Mouse (Mus musculus) monocyte, adult 2 months (primary cell): Measurements from ENCODE around the gene Kcnh3.

Experiments
- DNase-seq, 2 experiments: peaks; one replicate each; pipeline ENCODE4 v3.0.0; 2022; ENCODE audit warnings: low spot score in 2 of 2, low read depth in 1 of 2

The Kcnh3 gene

DNA sequence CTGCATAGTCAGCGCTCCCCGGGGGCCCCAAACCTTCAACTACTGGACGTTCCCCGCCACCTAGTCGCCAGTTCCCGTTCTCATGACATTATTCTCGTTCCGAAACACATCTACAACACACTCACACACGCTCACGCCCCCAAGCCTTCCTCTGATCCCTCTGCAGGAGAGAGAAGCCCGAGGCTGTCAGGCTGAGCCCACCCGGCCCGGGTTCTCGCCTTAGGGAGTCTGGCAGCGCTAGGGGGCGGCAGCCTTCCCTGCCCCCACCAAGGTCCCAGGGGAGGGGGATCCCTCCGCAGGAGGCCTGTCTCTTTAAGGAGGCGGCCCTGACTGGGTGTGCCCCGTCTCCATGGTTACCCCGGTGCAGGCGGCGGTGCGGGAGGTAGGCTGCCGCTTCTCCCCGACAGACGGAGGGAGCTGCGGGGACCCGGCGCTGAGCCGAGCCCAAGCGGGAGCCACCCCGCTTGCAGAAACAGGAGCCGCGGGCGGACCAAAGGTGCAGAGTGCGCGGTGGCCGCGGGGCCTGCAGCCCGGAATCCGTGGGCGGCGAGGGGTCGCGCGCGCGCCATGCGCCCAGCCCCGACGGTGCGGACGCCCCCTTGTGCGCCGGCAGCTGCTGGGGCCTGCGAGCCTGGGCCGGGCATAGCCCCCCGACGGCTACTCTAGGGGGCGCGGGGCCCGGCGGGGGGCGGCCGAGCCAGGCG lies at the start of gene Kcnh3:
TSS of gene Kcnh3 (plus strand) at position 654 of the 704 bp plus-strand sequence.
- DNase-seq, result no peak

DNA sequence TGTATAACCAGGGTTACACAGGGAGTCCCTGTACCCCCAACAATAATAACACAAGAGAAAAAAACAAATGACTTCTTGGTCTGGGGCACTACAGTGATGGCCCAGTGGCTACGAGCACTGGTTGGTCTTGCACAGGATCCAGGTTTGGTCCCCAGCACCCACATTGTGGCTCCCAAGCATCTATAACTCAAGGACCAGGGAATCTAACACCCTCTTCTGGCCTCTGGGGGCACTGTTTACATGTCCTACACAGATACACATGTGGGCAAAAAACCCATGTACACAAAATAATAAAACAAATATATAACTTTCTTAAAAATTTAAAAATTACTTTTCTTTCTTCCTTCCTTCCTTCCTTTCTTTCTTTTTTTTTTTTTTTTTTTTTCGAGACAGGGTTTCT lies 45.0 kb upstream of the Kcnh3 start:
- DNase-seq, result no peak

DNA sequence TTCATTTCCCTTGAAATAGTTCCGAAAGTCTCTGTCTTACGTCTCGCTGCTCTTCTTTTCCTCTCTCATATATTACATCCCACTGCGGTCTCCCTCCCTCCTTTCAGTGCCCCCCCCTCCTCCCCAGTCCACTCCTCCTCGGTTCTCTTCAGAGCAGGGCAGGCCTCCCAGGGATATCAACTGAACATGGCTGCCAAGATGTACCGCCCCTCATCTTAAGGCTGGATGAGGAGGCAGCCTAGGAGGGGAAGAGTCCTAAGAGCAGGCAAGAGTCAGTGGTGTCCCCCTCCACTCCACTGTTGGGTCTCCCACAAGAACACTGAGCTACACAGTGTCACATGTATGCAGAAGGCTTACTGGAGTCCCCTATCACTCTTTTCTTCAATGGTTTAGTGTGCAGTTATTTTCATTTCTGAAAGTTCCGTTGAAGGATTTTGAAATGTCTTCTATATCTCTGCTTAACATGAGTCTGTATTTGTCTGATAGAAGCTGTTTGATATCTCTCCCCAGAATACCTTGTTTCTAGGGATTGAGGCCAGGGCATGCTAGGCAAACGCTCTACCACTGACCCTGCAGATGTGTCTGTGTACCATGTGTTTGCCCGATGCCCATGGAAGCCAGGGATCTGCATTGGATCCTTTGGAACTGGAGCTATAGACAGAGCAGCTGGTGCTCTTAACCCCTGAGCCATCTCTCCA lies 40.3 kb upstream of the Kcnh3 start:
- DNase-seq, result no peak

DNA sequence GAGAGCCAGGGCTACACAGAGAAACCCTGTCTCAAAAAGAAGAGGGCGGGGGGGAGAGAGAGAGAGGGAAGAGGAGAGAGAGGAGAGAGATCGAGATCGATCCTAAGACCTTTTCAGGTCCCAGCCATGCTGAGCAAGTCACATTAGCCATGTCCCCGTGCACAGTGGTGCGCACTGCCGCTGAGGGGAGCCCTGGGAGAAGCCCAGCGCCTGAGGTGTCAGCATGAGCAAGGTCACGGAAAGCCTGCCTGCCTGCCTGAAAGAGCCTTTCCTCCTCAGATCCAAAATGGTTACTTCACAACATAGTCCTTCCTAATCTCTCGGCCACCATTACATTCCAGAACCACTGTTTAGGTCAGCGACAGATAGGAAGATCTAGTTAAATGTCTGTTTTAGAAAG lies 30.3 kb upstream of the Kcnh3 start:
- DNase-seq, result no peak

- DNase-seq, result no peak
Observed at GRCm38 (mm10) chr15:99195043-99195442, 29.6 kb upstream of the Kcnh3 start.

GRCm38 (mm10) chr15:99198761-99199160 lies 25.9 kb upstream of the Kcnh3 start:
- DNase-seq, result no peak

GRCm38 (mm10) chr15:99205959-99206358 lies 18.7 kb upstream of the Kcnh3 start:
- DNase-seq, result no peak

GRCm38 (mm10) chr15:99213183-99213582 lies 11.5 kb upstream of the Kcnh3 start:
- DNase-seq, result no peak

DNA sequence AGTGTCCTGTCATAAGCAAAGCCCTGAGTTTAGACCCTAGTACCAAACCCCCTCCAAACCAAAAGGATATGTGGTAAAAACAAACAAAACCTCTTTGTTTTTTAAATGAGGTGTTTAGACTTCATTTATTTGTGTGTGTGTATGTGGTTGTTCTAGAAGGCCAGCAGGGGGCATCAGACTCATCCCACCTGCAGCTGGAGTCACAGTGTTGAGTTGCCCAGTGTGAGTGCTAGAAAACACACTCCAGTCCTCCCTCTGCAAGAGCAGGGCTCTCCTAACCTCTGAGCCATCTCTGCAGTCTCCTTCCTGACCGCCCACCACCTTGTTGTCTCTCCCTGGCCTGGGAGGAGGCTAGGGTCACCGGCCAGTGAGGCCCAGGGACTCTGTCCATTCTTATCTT lies 9.7 kb upstream of the Kcnh3 start:
- DNase-seq, result no peak

GRCm38 (mm10) chr15:99215741-99216463 lies 8.8 kb upstream of the Kcnh3 start:
- no peak for DNase-seq

- no peak for DNase-seq
Observed at GRCm38 (mm10) chr15:99217630-99218029, 7.0 kb upstream of the Kcnh3 start.

GRCm38 (mm10) chr15:99221315-99221952 lies 3.2 kb upstream of the Kcnh3 start:
- no peak for DNase-seq

DNA sequence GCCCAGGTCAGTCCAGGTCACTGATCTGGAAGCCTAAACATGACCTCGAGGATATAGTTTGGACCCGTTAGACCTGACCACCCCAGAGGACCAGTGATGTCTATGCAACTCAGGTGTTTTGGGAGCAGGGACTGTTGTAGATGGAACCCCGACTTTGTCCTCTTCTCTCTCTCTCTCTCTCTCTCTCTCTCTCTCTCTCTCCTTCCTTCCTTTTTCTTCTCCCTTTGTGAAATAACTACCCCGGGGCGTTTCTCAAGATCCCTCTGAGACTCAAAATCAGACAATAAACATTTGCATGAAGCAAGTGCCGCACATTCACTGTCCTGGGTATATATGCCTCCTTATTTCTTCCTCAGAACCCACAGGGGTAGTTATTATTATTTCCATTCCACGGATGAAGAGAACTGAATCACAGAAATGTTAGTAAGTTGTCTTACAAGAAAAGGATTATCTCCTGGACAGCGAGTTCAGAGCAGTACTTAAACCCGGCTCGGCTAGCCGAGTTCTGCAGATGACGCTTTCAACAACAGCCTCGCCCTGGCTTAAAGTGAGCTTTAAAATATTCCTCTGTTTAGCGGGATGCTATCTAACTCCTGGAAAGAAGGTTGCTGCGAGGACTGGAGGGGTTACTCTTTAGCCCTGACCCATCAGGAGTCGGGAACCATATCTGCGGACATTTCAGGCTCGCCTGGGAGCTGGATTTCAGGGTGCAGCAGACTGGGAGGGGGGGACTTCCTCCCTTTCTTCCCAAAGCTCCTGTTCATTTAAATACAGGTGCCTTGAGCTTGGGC lies 1.7 kb upstream of the Kcnh3 start:
- DNase-seq, result no peak

GRCm38 (mm10) chr15:99223585-99224207 lies 965 bp upstream of the Kcnh3 start:
- DNase-seq, result no peak

DNA sequence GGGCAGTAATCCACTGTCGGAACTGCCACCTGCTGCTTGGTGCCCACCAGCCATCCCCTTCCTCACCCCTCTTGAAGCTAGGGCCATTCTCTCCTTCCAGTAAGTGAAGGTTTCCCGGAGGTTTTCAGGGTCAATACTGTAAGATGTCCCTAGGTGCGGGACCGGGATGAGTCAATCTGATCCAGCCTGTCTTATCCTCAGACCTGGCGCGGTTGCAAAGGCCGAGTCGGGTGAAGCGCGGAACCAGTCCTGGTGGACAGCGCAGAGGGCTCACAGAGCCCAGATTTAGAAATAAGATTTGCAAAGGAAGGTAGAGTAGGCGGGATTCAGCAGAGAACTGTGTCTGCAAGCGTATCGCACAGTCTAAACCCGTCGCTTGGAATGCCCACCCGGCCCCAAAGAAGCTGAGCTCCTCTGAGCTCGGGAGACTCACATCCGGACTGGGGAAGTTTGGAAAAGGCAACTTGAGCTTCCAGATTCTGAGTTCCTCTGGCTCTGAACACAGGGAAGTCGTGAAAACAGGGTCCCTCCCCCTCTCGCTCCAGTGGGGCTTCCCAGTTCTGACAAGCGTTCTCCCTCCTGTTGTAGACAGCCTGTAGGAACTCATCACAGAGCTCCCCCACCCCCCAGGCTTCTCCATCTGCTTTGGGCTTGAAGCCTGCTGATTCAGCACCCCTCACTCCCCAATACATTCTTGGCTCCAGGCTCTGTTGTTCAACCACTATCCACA lies 585 bp downstream of the Kcnh3 start:
- DNase-seq, result no peak

GRCm38 (mm10) chr15:99226090-99226489 lies 1.4 kb downstream of the Kcnh3 start:
- DNase-seq, result no peak

- no peak for DNase-seq
Observed at GRCm38 (mm10) chr15:99231998-99232397, 7.3 kb downstream of the Kcnh3 start.

DNA sequence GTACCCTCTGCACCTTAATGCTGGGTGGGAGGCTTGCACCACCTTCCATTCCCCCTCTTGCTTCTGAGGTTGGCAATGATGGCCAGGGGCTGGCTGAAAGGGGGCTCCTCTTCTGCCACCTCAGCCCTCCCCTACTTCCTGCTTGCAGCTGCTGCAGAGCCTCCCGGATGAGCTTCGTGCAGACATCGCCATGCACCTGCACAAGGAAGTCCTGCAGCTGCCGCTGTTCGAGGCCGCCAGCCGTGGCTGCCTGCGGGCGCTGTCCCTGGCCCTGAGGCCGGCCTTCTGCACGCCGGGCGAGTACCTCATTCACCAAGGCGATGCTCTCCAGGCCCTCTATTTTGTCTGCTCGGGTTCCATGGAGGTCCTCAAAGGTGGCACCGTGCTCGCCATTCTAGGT lies 9.1 kb downstream of the Kcnh3 start:
- DNase-seq, result no peak

- DNase-seq, result no peak
Observed at GRCm38 (mm10) chr15:99234326-99235010, 9.8 kb downstream of the Kcnh3 start.
